Mouse (Mus musculus): ENCODE data around the gene Aff3. TPM values are rescaled to one million over a fixed set of nuclear protein-coding genes. Genes with fewer than 3 reads are reported as not detected.

The Aff3 gene
- polyA plus RNA-seq, 1 experiment, result 1.3 TPM

GRCm38 (mm10) chr1:38293671-38294335 is 371.0 kb downstream of the Aff3 start:
- Histone ChIP-seq H3K4me1 (ENCODE audit: control insufficient read depth, insufficient read depth, insufficient read length, low read length) (no peaks in the 10 kb centered on the region), H3K27ac (replicated peaks; ENCODE audit: low read depth, low read length) (no peak overlapping the region), H3K4me3 (ENCODE audit: insufficient read depth, low read depth, low read length) (no peak overlapping the region)

GRCm38 (mm10) chr1:38292851-38293250 is 371.9 kb downstream of the Aff3 start:
- Histone ChIP-seq H3K4me1 (ENCODE audit: control insufficient read depth, insufficient read depth, insufficient read length, low read length) (no peaks in the 10 kb centered on the region), H3K27ac (replicated peaks; ENCODE audit: low read depth, low read length) (no peak overlapping the region), H3K4me3 (ENCODE audit: insufficient read depth, low read depth, low read length) (no peak overlapping the region)

GRCm38 (mm10) chr1:38291915-38292314 is 372.8 kb downstream of the Aff3 start:
- Histone ChIP-seq H3K4me3 (ENCODE audit: insufficient read depth, low read depth, low read length) (no peak overlapping the region), H3K4me1 (ENCODE audit: control insufficient read depth, insufficient read depth, insufficient read length, low read length) (no peaks in the 10 kb centered on the region), H3K27ac (replicated peaks; ENCODE audit: low read depth, low read length) (no peak overlapping the region)

GRCm38 (mm10) chr1:38291497-38291896 is 373.3 kb downstream of the Aff3 start:
- H3K4me3 ChIP-seq (ENCODE audit: insufficient read depth, low read depth, low read length), result no peak overlapping the region
- H3K4me1 ChIP-seq (ENCODE audit: control insufficient read depth, insufficient read depth, insufficient read length, low read length), result no peaks in the 10 kb centered on the region
- no peak overlapping the region for H3K27ac ChIP-seq (replicated peaks; ENCODE audit: low read depth, low read length)

- Histone ChIP-seq H3K4me3 (ENCODE audit: insufficient read depth, low read depth, low read length) (no peak overlapping the region), H3K4me1 (ENCODE audit: control insufficient read depth, insufficient read depth, insufficient read length, low read length) (no peaks in the 10 kb centered on the region), H3K27ac (replicated peaks; ENCODE audit: low read depth, low read length) (no peak overlapping the region)
These were observed 373.9 kb downstream of the Aff3 start for GRCm38 (mm10) chr1:38290881-38291280.

- Histone ChIP-seq H3K4me3 (ENCODE audit: insufficient read depth, low read depth, low read length) (no peak overlapping the region), H3K4me1 (ENCODE audit: control insufficient read depth, insufficient read depth, insufficient read length, low read length) (no peaks in the 10 kb centered on the region), H3K27ac (replicated peaks; ENCODE audit: low read depth, low read length) (no peak overlapping the region)
These were observed 374.9 kb downstream of the Aff3 start for GRCm38 (mm10) chr1:38289891-38290290.

- H3K4me3 ChIP-seq (ENCODE audit: insufficient read depth, low read depth, low read length), result no peak overlapping the region
- no peaks in the 10 kb centered on the region for H3K4me1 ChIP-seq (ENCODE audit: control insufficient read depth, insufficient read depth, insufficient read length, low read length)
- H3K27ac ChIP-seq (replicated peaks; ENCODE audit: low read depth, low read length), result no peak overlapping the region
These were observed 376.0 kb downstream of the Aff3 start for GRCm38 (mm10) chr1:38288716-38289115.

- Histone ChIP-seq H3K4me1 (ENCODE audit: control insufficient read depth, insufficient read depth, insufficient read length, low read length) (no peaks in the 10 kb centered on the region), H3K27ac (replicated peaks; ENCODE audit: low read depth, low read length) (no peak overlapping the region), H3K4me3 (ENCODE audit: insufficient read depth, low read depth, low read length) (no peak overlapping the region)
These were observed 378.2 kb downstream of the Aff3 start for GRCm38 (mm10) chr1:38286551-38286950.

- H3K4me1 ChIP-seq (ENCODE audit: control insufficient read depth, insufficient read depth, insufficient read length, low read length), result no peaks in the 10 kb centered on the region
These were observed 384.2 kb downstream of the Aff3 start for GRCm38 (mm10) chr1:38280549-38280948.

GRCm38 (mm10) chr1:38271312-38271711 is 393.4 kb downstream of the Aff3 start:
- no peak overlapping the region for H3K27ac ChIP-seq (replicated peaks; ENCODE audit: low read depth, low read length)
- no peaks in the 10 kb centered on the region for H3K4me1 ChIP-seq (ENCODE audit: control insufficient read depth, insufficient read depth, insufficient read length, low read length)
- no peak overlapping the region for H3K4me3 ChIP-seq (ENCODE audit: insufficient read depth, low read depth, low read length)

More at GRCm38 (mm10) chr1:38280549-38280948, 384.2 kb downstream of the Aff3 start:
- H3K27ac ChIP-seq (replicated peaks; ENCODE audit: low read depth, low read length), result no peak overlapping the region
- H3K4me3 ChIP-seq (ENCODE audit: insufficient read depth, low read depth, low read length), result no peak overlapping the region

- H3K27ac ChIP-seq (replicated peaks; ENCODE audit: low read depth, low read length), result no peak overlapping the region
- H3K4me3 ChIP-seq (ENCODE audit: insufficient read depth, low read depth, low read length), result no peak overlapping the region
- no peaks in the 10 kb centered on the region for H3K4me1 ChIP-seq (ENCODE audit: control insufficient read depth, insufficient read depth, insufficient read length, low read length)
These were observed 396.3 kb downstream of the Aff3 start for GRCm38 (mm10) chr1:38268246-38269042.

GRCm38 (mm10) chr1:38263251-38263650 is 401.5 kb downstream of the Aff3 start:
- Histone ChIP-seq H3K27ac (replicated peaks; ENCODE audit: low read depth, low read length) (no peak overlapping the region), H3K4me3 (ENCODE audit: insufficient read depth, low read depth, low read length) (no peak overlapping the region), H3K4me1 (ENCODE audit: control insufficient read depth, insufficient read depth, insufficient read length, low read length) (0 out of 2 replicates have a peak, but pooled peaks cover 2% of the 10 kb centered on the region)

GRCm38 (mm10) chr1:38262362-38263154 is 402.2 kb downstream of the Aff3 start:
- Histone ChIP-seq H3K4me3 (ENCODE audit: insufficient read depth, low read depth, low read length) (no peak overlapping the region), H3K27ac (replicated peaks; ENCODE audit: low read depth, low read length) (peak overlapping the region; percentile 76), H3K4me1 (ENCODE audit: control insufficient read depth, insufficient read depth, insufficient read length, low read length) (0 out of 2 replicates have a peak, but pooled peaks cover 2% of the 10 kb centered on the region)

- Histone ChIP-seq H3K27ac (replicated peaks; ENCODE audit: low read depth, low read length) (0 out of 2 replicates have a peak overlapping the region, but pooled peaks have one; percentile 6), H3K4me1 (ENCODE audit: control insufficient read depth, insufficient read depth, insufficient read length, low read length) (0 out of 2 replicates have a peak, but pooled peaks cover 2% of the 10 kb centered on the region), H3K4me3 (ENCODE audit: insufficient read depth, low read depth, low read length) (no peak overlapping the region)
These were observed 403.7 kb downstream of the Aff3 start for GRCm38 (mm10) chr1:38261076-38261475.

All from brown adipose tissue, adult 24 weeks (tissue).